Mouse (Mus musculus): ENCODE measurements at regions not wholly inside any gene's neighbourhood (a gene's known extent, or its start where the extent isn't known, plus 50 kb on each side); places are given as distances from the start of the nearest gene placed in this dataset.

GRCm38 (mm10) chr16:51887496-51887895 lies 143.5 kb upstream of the Cblb start:
- no peaks in the 10 kb centered on the region for H3K9me3 ChIP-seq (ENCODE audit: control insufficient read depth, low read depth, low read length)
- H3K4me3 ChIP-seq (ENCODE audit: low read depth, low read length): no peak overlapping the region
- no peaks in the 10 kb centered on the region for H3K36me3 ChIP-seq (ENCODE audit: control insufficient read depth, insufficient read depth, low read length)
- no peak for ATAC-seq (ENCODE audit: insufficient number of reproducible peaks, insufficient read depth, low FRiP score, low read depth)
- H3K9ac ChIP-seq (replicated peaks; ENCODE audit: low read depth, low read length): no peak overlapping the region
- H3K4me1 ChIP-seq (ENCODE audit: control insufficient read depth, insufficient read depth, low read length): no peaks in the 10 kb centered on the region
- H3K27ac ChIP-seq (ENCODE audit: low read length): no peak overlapping the region
- no peak overlapping the region for H3K4me2 ChIP-seq (replicated peaks; ENCODE audit: low read depth, low read length)
- WGBS: 89% methylated on average over 5 of the region's 5 CpGs
- H3K27me3 ChIP-seq (ENCODE audit: control insufficient read depth, insufficient read depth, low read length): no peaks in the 10 kb centered on the region

- H3K27me3 ChIP-seq (ENCODE audit: control insufficient read depth, insufficient read depth, low read length): no peaks in the 10 kb centered on the region
- no peak for ATAC-seq (ENCODE audit: insufficient number of reproducible peaks, insufficient read depth, low FRiP score, low read depth)
- no peak overlapping the region for H3K4me3 ChIP-seq (ENCODE audit: low read depth, low read length)
- H3K9me3 ChIP-seq (ENCODE audit: control insufficient read depth, low read depth, low read length): no peaks in the 10 kb centered on the region
- no peaks in the 10 kb centered on the region for H3K36me3 ChIP-seq (ENCODE audit: control insufficient read depth, insufficient read depth, low read length)
- no peak overlapping the region for H3K27ac ChIP-seq (ENCODE audit: low read length)
- H3K4me1 ChIP-seq (ENCODE audit: control insufficient read depth, insufficient read depth, low read length): no peaks in the 10 kb centered on the region
- 85% methylated on average over 2 of the region's 2 CpGs for WGBS
- no peak overlapping the region for H3K9ac ChIP-seq (replicated peaks; ENCODE audit: low read depth, low read length)
- no peak overlapping the region for H3K4me2 ChIP-seq (replicated peaks; ENCODE audit: low read depth, low read length)
Measured at GRCm38 (mm10) chr16:51905588-51905987, 125.4 kb upstream of the Cblb start.

GRCm38 (mm10) chr16:51906686-51907085 lies 124.3 kb upstream of the Cblb start:
- no peaks in the 10 kb centered on the region for H3K36me3 ChIP-seq (ENCODE audit: control insufficient read depth, insufficient read depth, low read length)
- no peaks in the 10 kb centered on the region for H3K4me1 ChIP-seq (ENCODE audit: control insufficient read depth, insufficient read depth, low read length)
- no peak overlapping the region for H3K9ac ChIP-seq (replicated peaks; ENCODE audit: low read depth, low read length)
- H3K27me3 ChIP-seq (ENCODE audit: control insufficient read depth, insufficient read depth, low read length): no peaks in the 10 kb centered on the region
- H3K4me2 ChIP-seq (replicated peaks; ENCODE audit: low read depth, low read length): no peak overlapping the region
- no peak overlapping the region for H3K4me3 ChIP-seq (ENCODE audit: low read depth, low read length)
- 75% methylated on average over 4 of the region's 4 CpGs for WGBS
- no peak overlapping the region for H3K27ac ChIP-seq (ENCODE audit: low read length)
- H3K9me3 ChIP-seq (ENCODE audit: control insufficient read depth, low read depth, low read length): no peaks in the 10 kb centered on the region
- no peak for ATAC-seq (ENCODE audit: insufficient number of reproducible peaks, insufficient read depth, low FRiP score, low read depth)

- no peak for ATAC-seq (ENCODE audit: insufficient number of reproducible peaks, insufficient read depth, low FRiP score, low read depth)
- Histone ChIP-seq H3K36me3 (ENCODE audit: control insufficient read depth, insufficient read depth, low read length) (no peaks in the 10 kb centered on the region), H3K4me1 (ENCODE audit: control insufficient read depth, insufficient read depth, low read length) (no peaks in the 10 kb centered on the region), H3K27me3 (ENCODE audit: control insufficient read depth, insufficient read depth, low read length) (no peaks in the 10 kb centered on the region), H3K9ac (replicated peaks; ENCODE audit: low read depth, low read length) (no peak overlapping the region), H3K27ac (ENCODE audit: low read length) (no peak overlapping the region), H3K4me2 (replicated peaks; ENCODE audit: low read depth, low read length) (no peak overlapping the region), H3K4me3 (ENCODE audit: low read depth, low read length) (no peak overlapping the region), H3K9me3 (ENCODE audit: control insufficient read depth, low read depth, low read length) (no peaks in the 10 kb centered on the region)
- 87% methylated on average over 3 of the region's 3 CpGs for WGBS
Measured at GRCm38 (mm10) chr16:51910046-51910445, 121.0 kb upstream of the Cblb start.

GRCm38 (mm10) chr16:51911109-51911765 lies 119.8 kb upstream of the Cblb start:
- no peaks in the 10 kb centered on the region for H3K27me3 ChIP-seq (ENCODE audit: control insufficient read depth, insufficient read depth, low read length)
- no peaks in the 10 kb centered on the region for H3K36me3 ChIP-seq (ENCODE audit: control insufficient read depth, insufficient read depth, low read length)
- no peaks in the 10 kb centered on the region for H3K9me3 ChIP-seq (ENCODE audit: control insufficient read depth, low read depth, low read length)
- no peak overlapping the region for H3K4me2 ChIP-seq (replicated peaks; ENCODE audit: low read depth, low read length)
- no peaks in the 10 kb centered on the region for H3K4me1 ChIP-seq (ENCODE audit: control insufficient read depth, insufficient read depth, low read length)
- WGBS: 48% methylated on average over 6 of the region's 6 CpGs
- no peak overlapping the region for H3K27ac ChIP-seq (ENCODE audit: low read length)
- H3K4me3 ChIP-seq (ENCODE audit: low read depth, low read length): no peak overlapping the region
- H3K9ac ChIP-seq (replicated peaks; ENCODE audit: low read depth, low read length): no peak overlapping the region
- no peak for ATAC-seq (ENCODE audit: insufficient number of reproducible peaks, insufficient read depth, low FRiP score, low read depth)

GRCm38 (mm10) chr16:51915034-51915928 lies 115.7 kb upstream of the Cblb start:
- 64% methylated on average over 17 of the region's 17 CpGs for WGBS
- Histone ChIP-seq H3K36me3 (ENCODE audit: control insufficient read depth, insufficient read depth, low read length) (no peaks in the 10 kb centered on the region), H3K27ac (ENCODE audit: low read length) (no peak overlapping the region), H3K4me2 (replicated peaks; ENCODE audit: low read depth, low read length) (no peak overlapping the region), H3K9me3 (ENCODE audit: control insufficient read depth, low read depth, low read length) (no peaks in the 10 kb centered on the region), H3K4me1 (ENCODE audit: control insufficient read depth, insufficient read depth, low read length) (no peaks in the 10 kb centered on the region), H3K4me3 (ENCODE audit: low read depth, low read length) (no peak overlapping the region), H3K9ac (replicated peaks; ENCODE audit: low read depth, low read length) (no peak overlapping the region), H3K27me3 (ENCODE audit: control insufficient read depth, insufficient read depth, low read length) (no peaks in the 10 kb centered on the region)
- no peak for ATAC-seq (ENCODE audit: insufficient number of reproducible peaks, insufficient read depth, low FRiP score, low read depth)

- Histone ChIP-seq H3K27ac (ENCODE audit: low read length) (no peak overlapping the region), H3K27me3 (ENCODE audit: control insufficient read depth, insufficient read depth, low read length) (no peaks in the 10 kb centered on the region), H3K36me3 (ENCODE audit: control insufficient read depth, insufficient read depth, low read length) (no peaks in the 10 kb centered on the region), H3K4me1 (ENCODE audit: control insufficient read depth, insufficient read depth, low read length) (no peaks in the 10 kb centered on the region), H3K9me3 (ENCODE audit: control insufficient read depth, low read depth, low read length) (no peaks in the 10 kb centered on the region), H3K9ac (replicated peaks; ENCODE audit: low read depth, low read length) (no peak overlapping the region), H3K4me3 (ENCODE audit: low read depth, low read length) (no peak overlapping the region), H3K4me2 (replicated peaks; ENCODE audit: low read depth, low read length) (no peak overlapping the region)
- ATAC-seq (ENCODE audit: insufficient number of reproducible peaks, insufficient read depth, low FRiP score, low read depth): no peak
- 70% methylated on average over 13 of the region's 13 CpGs for WGBS
Measured at GRCm38 (mm10) chr16:51915929-51916308, 115.1 kb upstream of the Cblb start.

- H3K27me3 ChIP-seq (ENCODE audit: control insufficient read depth, insufficient read depth, low read length): no peaks in the 10 kb centered on the region
- no peak for ATAC-seq (ENCODE audit: insufficient number of reproducible peaks, insufficient read depth, low FRiP score, low read depth)
- no peaks in the 10 kb centered on the region for H3K36me3 ChIP-seq (ENCODE audit: control insufficient read depth, insufficient read depth, low read length)
- H3K4me3 ChIP-seq (ENCODE audit: low read depth, low read length): no peak overlapping the region
- H3K9ac ChIP-seq (replicated peaks; ENCODE audit: low read depth, low read length): no peak overlapping the region
- H3K27ac ChIP-seq (ENCODE audit: low read length): no peak overlapping the region
- H3K9me3 ChIP-seq (ENCODE audit: control insufficient read depth, low read depth, low read length): no peaks in the 10 kb centered on the region
- 35% methylated on average over 5 of the region's 5 CpGs for WGBS
- no peaks in the 10 kb centered on the region for H3K4me1 ChIP-seq (ENCODE audit: control insufficient read depth, insufficient read depth, low read length)
- H3K4me2 ChIP-seq (replicated peaks; ENCODE audit: low read depth, low read length): no peak overlapping the region
Measured at GRCm38 (mm10) chr16:51916337-51916736, 114.7 kb upstream of the Cblb start.
